Mouse (Mus musculus): Measurements from ENCODE around the gene Baz2a. TPM values are rescaled to one million over a fixed set of nuclear protein-coding genes. Genes with fewer than 3 reads are reported as not detected.
"Not testable (repeated sequence)": the region's sequence is repeated elsewhere in the genome, so short reads cannot be mapped to it uniquely, and the experiment has no call there.

The Baz2a gene
- polyA plus RNA-seq, 1 experiment from 2014 or later, result 10.5 TPM

GRCm38 (mm10) chr10:128171348-128171747 lies 80.0 kb downstream of the Baz2a start:
- not testable (repeated sequence) for H3K27ac ChIP-seq; H3K9ac ChIP-seq; H3K27me3 ChIP-seq; H3K4me3 ChIP-seq; H3K9me3 ChIP-seq; ATAC-seq (ENCODE audit: low FRiP score, low read depth); H3K36me3 ChIP-seq; H3K4me2 ChIP-seq (replicated peaks)
- H3K4me1 ChIP-seq, result peaks cover 33% of the 10 kb centered on the region
- 97% methylated on average over 10 of the region's 10 CpGs for WGBS

GRCm38 (mm10) chr10:128175302-128175701 lies 83.9 kb downstream of the Baz2a start:
- peak overlapping the region; percentile 94 for H3K27ac ChIP-seq
- no peak for ATAC-seq (ENCODE audit: low FRiP score, low read depth)
- H3K9ac ChIP-seq, result peak overlapping the region; percentile 76
- H3K9me3 ChIP-seq, result no peaks in the 10 kb centered on the region
- WGBS, result 14% methylated on average over 3 of the region's 3 CpGs
- H3K4me3 ChIP-seq, result peak overlapping the region; percentile 64
- H3K27me3 ChIP-seq, result no peaks in the 10 kb centered on the region
- peaks cover 35% of the 10 kb centered on the region for H3K4me1 ChIP-seq
- no peaks in the 10 kb centered on the region for H3K36me3 ChIP-seq
- H3K4me2 ChIP-seq (replicated peaks), result peak overlapping the region; percentile 85

GRCm38 (mm10) chr10:128175996-128176755 lies 84.8 kb downstream of the Baz2a start:
- Histone ChIP-seq H3K9me3 (no peaks in the 10 kb centered on the region), H3K27ac (peak overlapping the region; percentile 94), H3K9ac (peak overlapping the region; percentile 76), H3K36me3 (no peaks in the 10 kb centered on the region), H3K4me2 (replicated peaks) (peak overlapping the region; percentile 85), H3K4me1 (peaks cover 36% of the 10 kb centered on the region), H3K4me3 (peak overlapping the region; percentile 64), H3K27me3 (no peaks in the 10 kb centered on the region)
- peak; percentile 91 for ATAC-seq (ENCODE audit: low FRiP score, low read depth)
- WGBS, result under 1% methylated on average over 17 of the region's 17 CpGs

- Histone ChIP-seq H3K27ac (no peak overlapping the region; the same call in 1 of the 2 replicates), H3K4me2 (replicated peaks) (no peak overlapping the region), H3K4me3 (no peak overlapping the region), H3K4me1 (peaks cover 36% of the 10 kb centered on the region), H3K36me3 (no peaks in the 10 kb centered on the region), H3K27me3 (no peaks in the 10 kb centered on the region), H3K9me3 (no peaks in the 10 kb centered on the region), H3K9ac (no peak overlapping the region)
- 84% methylated on average over 4 of the region's 4 CpGs for WGBS
- ATAC-seq (ENCODE audit: low FRiP score, low read depth), result no peak
These were observed 85.9 kb downstream of the Baz2a start for GRCm38 (mm10) chr10:128177316-128177715.

MicroRNAs encoded within 50 kb of the gene (microRNA counts, 519-probe panel; counts per million panel counts)
- microRNA mmu-miR-677, result not detected

Small RNAs within 50 kb of the gene (microRNA-seq; reads per million reads assigned to microRNA genes)
- 11.0 reads per million, percentile 29 among the genes with 10 or more reads in this experiment for gene Mir677

Other genes starting within 250 kb of the Baz2a start
- not detected in 2 replicates for gene Rdh19, start 241.6 kb upstream of the Baz2a start, polyA plus RNA-seq (2015; fragmentation: Nextera tagmentation; extraction: Ambion mirVana)
- gene Rdh16f2, start 225.1 kb upstream of the Baz2a start, polyA plus RNA-seq (2015; fragmentation: Nextera tagmentation; extraction: Ambion mirVana), result not detected in 2 replicates
- not detected in 2 replicates for gene Rdh7, start 202.8 kb upstream of the Baz2a start, polyA plus RNA-seq (2015; fragmentation: Nextera tagmentation; extraction: Ambion mirVana)
- not detected in 2 replicates for gene Sdr9c7, start 193.1 kb upstream of the Baz2a start, polyA plus RNA-seq (2015; fragmentation: Nextera tagmentation; extraction: Ambion mirVana)
- gene Hsd17b6, start 84.0 kb upstream of the Baz2a start, polyA plus RNA-seq (2015; fragmentation: Nextera tagmentation; extraction: Ambion mirVana), result not detected in 2 replicates
- gene Prim1, start 76.4 kb upstream of the Baz2a start, polyA plus RNA-seq (2015; fragmentation: Nextera tagmentation; extraction: Ambion mirVana), result 93.3 and 96.1 TPM in 2 replicates
- gene Naca, start 56.0 kb upstream of the Baz2a start, polyA plus RNA-seq (2015; fragmentation: Nextera tagmentation; extraction: Ambion mirVana), result 797 and 826 TPM in 2 replicates
- 564 and 574 TPM in 2 replicates for gene Ptges3, start 32.6 kb upstream of the Baz2a start, polyA plus RNA-seq (2015; fragmentation: Nextera tagmentation; extraction: Ambion mirVana)
- gene Atp5b, start 8.3 kb upstream of the Baz2a start, polyA plus RNA-seq (2015; fragmentation: Nextera tagmentation; extraction: Ambion mirVana), result 1,947 and 1,954 TPM in 2 replicates
- 39.0 and 40.6 TPM in 2 replicates for gene Rbms2, start 88.7 kb downstream of the Baz2a start, polyA plus RNA-seq (2015; fragmentation: Nextera tagmentation; extraction: Ambion mirVana)
- gene Gls2, start 102.9 kb downstream of the Baz2a start, polyA plus RNA-seq (2015; fragmentation: Nextera tagmentation; extraction: Ambion mirVana), result 1.8 and 2.5 TPM in 2 replicates
- gene Spryd4, start 120.2 kb downstream of the Baz2a start, polyA plus RNA-seq (2015; fragmentation: Nextera tagmentation; extraction: Ambion mirVana), result 34.5 and 35.2 TPM in 2 replicates
- gene Mip, start 134.3 kb downstream of the Baz2a start, polyA plus RNA-seq (2015; fragmentation: Nextera tagmentation; extraction: Ambion mirVana), result 0.45 and 0.57 TPM in 2 replicates
- 75.7 and 76.4 TPM in 2 replicates for gene Timeless, start 140.5 kb downstream of the Baz2a start, polyA plus RNA-seq (2015; fragmentation: Nextera tagmentation; extraction: Ambion mirVana)
- gene Apon, start 162.5 kb downstream of the Baz2a start, polyA plus RNA-seq (2015; fragmentation: Nextera tagmentation; extraction: Ambion mirVana), result 0.27 and 0.63 TPM in 2 replicates
- not detected in 2 replicates for gene Apof, start 177.1 kb downstream of the Baz2a start, polyA plus RNA-seq (2015; fragmentation: Nextera tagmentation; extraction: Ambion mirVana)
- gene Stat2, start 179.0 kb downstream of the Baz2a start, polyA plus RNA-seq (2015; fragmentation: Nextera tagmentation; extraction: Ambion mirVana), result 14.6 and 16.6 TPM in 2 replicates
- 0.18 TPM in 1 of 2 replicates, not detected in the other for gene Il23a, start 207.2 kb downstream of the Baz2a start, polyA plus RNA-seq (2015; fragmentation: Nextera tagmentation; extraction: Ambion mirVana)
- 33.6 and 35.2 TPM in 2 replicates for gene Pan2, start 211.8 kb downstream of the Baz2a start, polyA plus RNA-seq (2015; fragmentation: Nextera tagmentation; extraction: Ambion mirVana)
- 390 and 394 TPM in 2 replicates for gene Cnpy2, start 230.9 kb downstream of the Baz2a start, polyA plus RNA-seq (2015; fragmentation: Nextera tagmentation; extraction: Ambion mirVana)
- gene Cs, start 246.2 kb downstream of the Baz2a start, polyA plus RNA-seq (2015; fragmentation: Nextera tagmentation; extraction: Ambion mirVana), result 167 and 176 TPM in 2 replicates